Mouse (Mus musculus) gastrocnemius, postnatal 25 days (tissue): ENCODE measurements around the gene Mapk8ip1. TPM values are rescaled to one million over a fixed set of nuclear protein-coding genes. Genes with fewer than 3 reads are reported as not detected.
"Not testable (repeated sequence)": the region's sequence is repeated elsewhere in the genome, so short reads cannot be mapped to it uniquely, and the experiment has no call there.

Source experiments
- DNase-seq: peaks from one replicate; pipeline ENCODE4 v3.0.0; 2022
- total RNA-seq, 2 experiments: library from RNA; stranded (reverse); gene quantifications; 1 replicate in 1 of 2; 2 replicates in 1 of 2; pipeline ENCODE4 v1.2.3; 2021

The Mapk8ip1 gene
- total RNA-seq, 2 experiments from 2014 or later, result 7.9 to 9.2 TPM

DNA sequence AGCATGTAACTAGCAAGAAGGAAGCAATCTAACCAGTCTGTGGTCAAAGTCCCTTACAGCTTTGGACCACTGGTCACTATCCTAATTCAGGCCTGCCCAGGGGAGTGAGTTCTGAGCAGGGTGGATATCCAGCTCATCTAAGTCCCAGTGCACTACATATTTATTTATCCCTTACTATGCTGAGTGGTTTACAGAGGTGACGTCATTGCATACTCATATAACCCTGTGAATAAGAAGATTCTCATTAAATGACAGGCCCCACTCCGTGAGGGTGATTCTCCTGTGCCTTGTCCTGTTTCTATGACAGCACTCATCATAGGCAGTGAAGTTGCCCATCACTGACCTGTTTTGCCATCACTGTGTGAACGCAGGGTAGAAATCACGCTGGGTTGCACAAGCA lies 24.3 kb upstream of the Mapk8ip1 start:
- DNase-seq, result no peak

DNA sequence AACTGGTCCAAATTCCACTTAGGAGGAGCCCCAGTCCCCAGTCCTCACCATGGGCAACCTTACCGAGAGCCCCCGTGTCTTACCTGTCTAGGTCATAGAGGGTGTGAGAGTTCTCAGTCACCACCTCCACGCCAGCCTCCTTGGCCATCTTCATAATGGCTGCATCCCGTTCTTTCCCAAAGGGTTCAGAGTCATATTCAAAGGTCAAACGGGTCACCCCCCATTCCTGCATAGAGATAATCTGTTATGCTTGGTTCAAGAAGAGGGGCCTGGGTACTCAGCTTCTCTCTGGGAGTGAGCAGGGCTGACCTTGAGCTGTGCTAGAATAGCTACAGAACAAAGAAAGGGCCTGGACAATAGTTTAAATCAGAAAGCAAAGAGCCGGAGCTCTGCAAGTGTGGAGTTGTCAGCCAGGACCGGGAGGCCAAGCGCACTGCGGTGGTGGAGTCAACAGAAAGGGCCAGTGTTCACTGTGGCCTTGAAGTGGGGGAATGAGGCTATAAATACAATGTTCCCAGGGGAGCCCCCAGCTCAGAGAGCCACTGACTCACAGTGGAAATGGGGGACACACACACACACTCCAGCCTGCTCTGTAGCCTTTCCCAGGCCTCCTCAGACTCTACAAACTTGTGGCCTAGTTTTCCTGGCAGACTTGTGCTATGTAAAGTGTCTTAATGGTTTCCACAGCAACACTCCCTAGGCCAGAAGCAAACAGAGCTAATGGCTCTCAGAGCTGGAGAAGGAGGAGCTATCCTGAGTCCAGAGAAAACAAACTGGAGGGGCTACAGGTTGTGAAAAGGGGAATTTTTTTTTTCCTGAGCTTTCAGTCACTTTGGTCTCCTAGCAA lies 23.6 kb upstream of the Mapk8ip1 start:
- DNase-seq, result peak; percentile 74

DNA sequence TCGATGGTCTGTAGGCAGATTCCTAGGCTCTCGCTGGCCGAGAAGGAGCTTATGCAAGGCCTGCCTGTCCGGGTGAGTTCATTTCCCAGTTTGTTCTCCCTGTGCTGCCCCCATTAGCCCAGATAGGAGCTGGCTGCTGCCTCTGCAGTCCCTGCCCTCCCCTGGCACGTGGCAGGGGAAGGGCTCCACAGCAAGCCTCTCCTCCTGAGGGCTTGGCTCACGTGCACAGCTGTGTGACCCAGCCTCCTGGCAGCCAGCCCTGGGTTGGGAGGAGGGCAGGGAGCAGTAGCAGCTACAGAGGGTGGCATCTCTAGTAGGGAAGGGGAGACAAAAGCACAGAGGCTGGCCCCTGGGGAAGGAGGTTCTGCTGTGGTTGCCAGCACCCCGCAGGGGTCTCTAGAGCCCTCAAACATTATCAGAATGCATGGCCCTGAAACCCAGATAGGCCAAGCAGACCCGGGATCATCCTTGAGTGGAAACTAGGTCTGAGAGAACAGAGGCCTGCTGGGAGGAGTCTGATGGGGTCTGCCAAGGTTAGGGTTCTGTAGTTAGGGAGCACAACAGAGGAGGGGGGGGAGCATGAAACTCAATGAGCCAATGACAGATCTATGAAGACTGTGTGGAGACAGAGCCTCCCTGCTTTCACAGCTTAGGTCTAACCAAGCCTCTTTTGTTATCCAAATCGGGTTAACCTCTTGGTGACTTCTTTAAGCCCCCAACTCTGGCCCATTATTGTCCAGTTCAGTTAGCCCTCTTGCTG lies 22.8 kb upstream of the Mapk8ip1 start:
- peak; percentile 96 for DNase-seq

DNA sequence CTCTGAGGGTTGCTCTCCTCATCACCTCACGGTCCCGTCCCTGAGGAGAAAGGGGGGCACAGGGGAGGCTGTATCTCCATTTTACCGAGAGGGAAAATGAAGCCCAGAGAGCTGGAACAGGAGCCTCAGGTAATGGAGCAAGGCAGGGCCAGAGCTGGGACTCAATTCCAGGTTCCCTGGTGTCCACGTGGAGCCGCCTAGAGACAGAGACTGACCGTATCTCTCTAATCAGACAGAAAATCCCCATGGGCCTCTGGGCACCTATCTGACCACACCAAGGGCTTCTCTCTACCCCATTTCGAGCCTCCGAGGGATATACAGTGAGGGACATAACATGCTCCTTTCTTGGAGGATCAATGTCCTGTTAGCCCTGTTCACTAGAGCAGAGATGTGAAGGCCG lies 22.1 kb upstream of the Mapk8ip1 start:
- no peak for DNase-seq

DNA sequence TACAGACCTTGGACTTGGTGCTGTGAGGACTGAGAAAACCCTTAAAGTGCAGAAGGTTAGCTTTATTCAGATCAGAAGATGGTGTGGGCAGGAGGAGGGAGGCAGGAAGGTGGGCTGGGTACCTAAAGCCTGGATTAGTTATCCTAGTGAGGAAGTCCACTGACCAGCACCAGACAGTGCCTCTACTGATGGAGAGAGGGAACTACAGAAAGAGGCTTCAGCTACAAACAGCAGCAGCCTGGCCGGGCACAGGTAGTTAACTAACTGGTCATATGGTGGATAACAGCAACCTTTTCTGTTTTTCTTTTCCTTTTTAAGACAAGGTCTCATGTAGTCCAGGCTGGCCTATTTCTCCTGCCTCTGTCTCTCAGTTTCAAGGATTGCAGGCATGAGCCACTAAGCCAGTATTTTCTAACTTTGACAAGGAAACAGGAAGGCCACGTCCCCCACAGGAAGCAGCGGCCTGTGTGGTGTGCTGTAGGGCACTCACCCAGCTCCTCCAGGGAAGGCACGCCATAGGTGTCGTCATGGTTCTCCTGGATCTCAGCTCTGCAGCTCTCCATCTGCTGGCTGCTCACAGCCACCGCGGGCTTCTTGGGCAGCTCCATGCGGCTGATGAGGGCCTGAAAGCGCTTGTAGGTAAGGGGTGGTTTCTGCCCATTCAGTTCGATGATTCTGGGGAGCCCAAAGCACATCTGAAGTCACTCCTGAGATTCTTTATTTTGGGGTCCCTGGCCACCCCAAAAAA lies 21.5 kb upstream of the Mapk8ip1 start:
- no peak for DNase-seq

DNA sequence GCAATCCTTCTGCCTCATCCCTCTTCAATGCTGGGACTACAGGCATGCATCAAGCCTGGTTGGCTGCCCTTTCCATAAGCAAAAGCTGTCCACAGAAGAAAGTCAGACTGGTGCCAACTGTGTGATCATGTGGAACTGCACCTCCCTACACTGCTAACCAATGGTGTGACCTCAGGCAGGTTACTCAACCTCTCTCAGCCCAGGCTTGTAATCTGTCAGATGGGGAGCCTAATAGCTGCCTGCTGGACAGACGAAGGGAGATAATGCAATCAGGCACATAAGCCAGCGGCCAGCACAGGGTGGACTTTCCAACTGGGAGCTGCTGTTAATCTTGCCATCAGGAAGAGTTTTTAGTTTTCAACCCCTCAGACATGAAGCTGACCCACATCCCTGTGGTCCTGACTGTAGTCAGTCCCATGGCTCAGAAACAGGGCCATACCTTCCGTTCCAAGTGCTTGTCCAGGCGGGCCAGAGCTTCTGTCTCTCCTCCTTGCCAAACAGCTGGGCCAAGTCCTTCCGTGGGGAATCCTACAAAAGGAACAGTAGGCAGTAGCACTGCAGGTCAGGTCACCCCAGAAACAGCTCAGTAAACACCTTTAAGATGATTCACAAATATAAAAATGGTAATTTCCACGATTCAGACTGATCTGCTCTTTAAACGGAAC lies 20.8 kb upstream of the Mapk8ip1 start:
- DNase-seq, result peak; percentile 52

DNA sequence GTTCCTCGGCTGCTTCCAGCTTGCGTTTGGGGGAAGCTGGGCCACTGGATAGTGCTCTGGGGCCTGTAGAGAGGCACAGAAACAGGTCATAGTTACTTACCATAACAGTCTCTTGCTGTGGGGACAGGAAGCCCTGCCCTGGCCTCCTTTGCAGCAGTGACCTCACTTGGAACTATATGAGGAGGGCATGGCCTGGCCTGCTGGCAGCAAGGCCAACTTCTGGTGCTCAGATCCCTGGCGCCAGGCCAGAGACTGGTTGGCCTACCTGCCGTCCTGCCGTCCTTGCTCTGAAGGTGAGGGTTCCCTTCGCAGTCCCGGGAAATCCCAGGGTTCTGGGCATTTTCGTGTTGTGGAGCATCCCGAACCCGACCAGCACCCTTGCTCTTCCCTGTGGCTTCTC lies 10.6 kb upstream of the Mapk8ip1 start:
- no peak for DNase-seq

DNA sequence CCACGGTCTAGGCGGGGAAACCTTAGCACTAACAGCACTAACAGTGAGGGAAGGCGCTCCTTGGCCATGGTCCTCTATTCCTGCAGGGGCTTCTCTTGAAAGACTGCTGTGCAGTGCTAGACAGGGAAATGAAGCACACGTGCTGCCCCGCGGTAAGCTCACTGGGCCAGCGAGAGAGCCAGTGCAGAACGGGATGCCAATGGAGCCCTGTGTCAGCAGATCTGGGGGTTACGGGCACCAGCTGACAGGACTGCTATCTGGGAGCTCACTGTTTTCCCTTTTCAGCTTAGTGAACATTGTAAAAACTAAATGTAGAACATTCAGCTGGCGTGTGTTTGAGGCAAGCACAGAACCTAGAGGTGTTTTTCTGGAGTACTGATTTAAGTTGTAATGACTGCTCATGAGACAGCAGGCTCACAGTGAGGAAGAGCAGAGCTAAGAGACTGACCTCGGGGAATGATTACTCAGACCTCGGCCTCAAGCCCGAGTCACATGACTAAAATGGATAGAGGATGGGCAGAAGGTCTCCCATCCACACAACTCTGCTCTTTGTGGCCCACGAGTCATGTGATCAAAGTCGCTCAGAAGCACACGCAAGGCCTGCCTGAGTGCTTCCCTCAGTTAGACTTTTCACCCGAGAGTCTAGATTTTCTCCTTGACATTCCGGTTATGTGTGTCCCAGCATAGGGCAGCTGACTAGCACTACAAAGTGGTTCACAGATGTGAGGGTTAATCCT lies 7.4 kb upstream of the Mapk8ip1 start:
- DNase-seq, result no peak

DNA sequence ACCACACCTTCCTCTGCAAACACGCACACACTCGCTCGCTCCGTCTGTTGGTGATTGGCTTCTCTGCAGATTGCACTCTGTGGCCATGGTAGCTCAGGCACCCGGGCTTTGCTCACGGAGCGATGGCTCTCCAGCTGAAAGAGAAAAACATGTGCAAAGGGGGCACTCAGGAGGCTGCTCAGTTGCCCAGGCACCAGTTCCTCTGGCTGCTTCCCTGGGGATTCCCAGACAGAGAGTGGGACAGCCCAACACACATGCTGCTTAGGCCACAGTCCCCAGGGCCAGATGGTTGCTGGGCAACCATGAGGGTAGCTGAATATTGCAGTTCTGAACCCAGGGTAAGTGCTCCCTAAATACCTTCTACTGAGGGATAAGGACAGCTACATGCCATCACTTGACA lies 4.6 kb upstream of the Mapk8ip1 start:
- no peak for DNase-seq

DNA sequence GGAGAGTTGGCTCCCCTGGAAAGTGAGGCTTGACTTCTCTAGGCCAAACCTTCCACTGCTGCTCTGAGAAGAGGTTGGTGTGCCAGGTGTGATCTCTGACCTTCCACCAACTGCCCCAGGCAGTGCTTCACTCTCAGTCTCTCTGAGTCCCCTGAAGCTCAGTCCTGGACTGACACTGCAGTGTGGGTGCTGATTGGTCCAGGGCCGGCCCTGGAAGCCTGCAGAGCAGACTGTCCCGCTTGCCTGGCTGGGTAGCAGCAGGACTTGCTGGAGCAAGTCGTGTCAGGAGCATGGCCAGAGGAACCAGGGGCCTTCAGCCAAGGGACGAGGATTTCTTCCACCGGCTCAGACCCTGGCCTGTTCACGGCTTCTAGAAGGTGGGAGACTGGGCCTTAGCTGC lies 3.7 kb upstream of the Mapk8ip1 start:
- DNase-seq, result no peak

DNA sequence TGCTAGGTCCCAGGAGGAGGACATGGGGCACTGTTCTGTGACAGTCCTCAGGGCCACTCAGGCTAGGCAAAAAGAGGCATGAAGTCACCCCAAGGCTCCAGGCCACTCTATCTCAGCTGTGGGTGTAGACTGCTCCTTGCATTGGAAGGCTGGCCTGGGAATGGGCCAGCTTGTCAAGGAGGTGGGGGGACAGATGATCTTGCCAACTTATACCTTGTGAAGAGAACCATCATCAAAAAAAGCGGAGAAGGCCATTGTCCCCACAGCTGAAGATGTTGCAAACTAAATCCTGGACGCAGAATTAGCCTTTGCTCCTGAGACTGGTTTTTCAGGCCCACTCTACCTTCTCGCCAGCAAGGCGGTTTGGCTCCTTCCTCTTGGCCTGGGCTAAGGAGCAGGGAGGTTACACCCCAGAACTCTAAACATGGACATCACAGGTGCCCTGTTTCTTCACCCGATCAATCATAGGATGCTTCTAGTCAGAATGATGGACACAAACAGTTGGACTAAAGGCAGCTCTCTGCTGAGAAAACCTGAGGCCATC lies 2.8 kb upstream of the Mapk8ip1 start:
- no peak for DNase-seq

DNA sequence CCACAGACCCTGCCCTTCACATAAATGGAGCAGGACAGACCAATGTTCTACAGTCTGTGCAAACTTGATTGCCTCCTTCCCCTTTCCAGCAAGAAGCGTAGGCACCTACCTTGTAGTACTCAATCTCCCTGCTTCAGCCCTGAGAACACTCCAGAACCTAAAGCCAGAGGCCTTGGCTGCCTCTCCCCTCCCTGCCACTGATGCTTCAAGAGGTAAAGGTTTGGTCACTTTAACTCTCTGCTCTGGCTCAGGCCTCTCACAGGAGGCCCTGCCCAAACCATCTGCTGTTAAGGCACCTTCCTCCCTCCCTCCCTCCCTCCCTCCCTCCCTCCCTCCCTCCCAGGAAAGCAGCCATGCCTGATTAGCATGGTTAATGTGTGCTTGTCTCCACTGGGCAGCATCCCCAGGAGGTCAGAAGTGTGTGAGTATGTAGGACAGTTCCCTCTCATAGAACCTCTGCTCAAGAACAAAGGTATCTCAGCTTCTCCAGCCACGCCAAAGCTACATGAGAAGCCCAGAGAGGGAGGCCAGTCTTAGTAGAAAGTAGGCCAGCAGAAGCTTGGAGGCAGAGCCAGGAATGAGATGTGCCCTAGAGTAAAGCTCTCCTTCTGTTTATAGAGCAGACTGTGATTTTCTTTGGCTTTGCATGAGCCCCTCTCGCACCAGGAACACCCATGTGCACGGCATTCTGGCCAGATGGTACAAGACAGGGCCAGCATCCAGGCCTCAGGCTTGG lies 1.7 kb upstream of the Mapk8ip1 start:
- no peak for DNase-seq

DNA sequence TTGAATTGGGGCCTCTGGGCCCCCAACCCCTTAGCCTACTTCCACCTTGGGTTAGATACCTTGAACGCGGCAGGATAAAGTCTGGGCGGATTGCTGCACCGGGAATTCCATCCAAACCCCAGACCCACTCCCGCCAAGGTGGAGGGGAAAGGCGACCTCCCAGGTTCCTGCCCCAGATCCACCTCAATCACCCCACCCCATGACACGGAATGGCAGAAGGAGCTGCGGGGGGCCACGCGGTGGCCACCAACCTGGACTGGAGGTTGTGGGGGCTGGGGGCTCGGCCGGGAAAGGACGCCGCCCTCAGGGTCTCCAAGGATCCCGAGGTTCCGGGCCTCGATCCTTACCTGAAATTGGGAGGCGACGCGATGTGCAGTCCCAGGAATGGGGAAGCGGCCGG lies 381 bp downstream of the Mapk8ip1 start:
- no peak for DNase-seq

DNA sequence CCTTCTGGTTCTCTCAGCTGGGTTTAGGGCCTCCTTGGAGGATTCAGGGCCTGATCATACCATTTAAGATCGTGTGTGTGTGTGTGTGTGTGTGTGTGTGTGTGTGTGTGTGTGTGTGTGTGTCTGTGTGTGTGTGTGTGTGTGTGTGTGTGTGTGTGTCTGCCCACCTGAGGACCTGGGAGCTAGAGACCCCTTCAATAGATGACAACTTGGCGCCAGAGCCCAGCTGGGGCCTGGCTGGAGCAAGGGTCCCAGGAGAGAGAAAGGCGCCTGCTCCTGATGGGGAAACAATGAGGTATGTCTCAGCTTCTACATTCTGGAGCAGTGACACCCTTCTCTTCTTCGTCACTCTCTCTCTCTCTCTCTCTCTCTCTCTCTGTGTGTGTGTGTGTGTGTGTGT lies 1.2 kb downstream of the Mapk8ip1 start:
- not testable (repeated sequence) for DNase-seq

DNA sequence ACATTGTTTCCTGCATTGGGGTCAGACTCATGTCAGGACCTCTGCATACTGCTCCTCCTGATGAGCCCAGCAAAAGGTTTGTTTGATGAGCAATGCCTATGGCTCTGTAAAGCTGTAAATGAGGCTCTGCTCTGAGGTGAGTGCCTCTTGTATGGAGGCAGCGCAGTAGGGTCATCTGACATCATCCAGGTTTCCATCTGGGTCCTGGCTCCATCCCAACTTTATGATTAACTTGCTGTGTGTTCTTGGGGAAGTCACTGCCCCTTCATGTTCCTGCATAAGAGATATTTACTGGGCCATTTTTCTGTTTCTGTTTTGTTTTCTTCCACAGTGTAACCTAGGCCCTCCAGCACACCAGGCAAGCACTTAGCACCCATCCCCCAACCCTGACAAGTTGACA lies 3.6 kb downstream of the Mapk8ip1 start:
- no peak for DNase-seq

DNA sequence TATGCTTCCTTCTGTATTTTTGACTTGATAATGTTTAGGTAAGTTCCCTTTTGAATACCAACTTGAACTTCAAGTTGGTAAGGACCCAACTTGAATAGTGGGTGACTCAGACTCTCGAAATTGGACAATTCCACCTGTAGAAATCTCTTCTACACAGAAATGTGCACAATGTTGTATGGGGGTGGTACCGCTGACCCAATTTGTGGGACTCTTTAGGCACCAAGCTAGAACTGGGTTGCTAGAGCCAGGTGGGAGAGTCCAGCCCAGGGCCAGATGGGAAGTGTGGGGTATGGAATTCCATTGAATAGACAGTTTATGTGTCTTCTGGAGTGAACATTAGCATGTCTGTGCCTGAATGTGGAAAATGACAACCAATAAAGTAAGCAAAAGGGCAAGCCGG lies 5.5 kb downstream of the Mapk8ip1 start:
- no peak for DNase-seq

DNA sequence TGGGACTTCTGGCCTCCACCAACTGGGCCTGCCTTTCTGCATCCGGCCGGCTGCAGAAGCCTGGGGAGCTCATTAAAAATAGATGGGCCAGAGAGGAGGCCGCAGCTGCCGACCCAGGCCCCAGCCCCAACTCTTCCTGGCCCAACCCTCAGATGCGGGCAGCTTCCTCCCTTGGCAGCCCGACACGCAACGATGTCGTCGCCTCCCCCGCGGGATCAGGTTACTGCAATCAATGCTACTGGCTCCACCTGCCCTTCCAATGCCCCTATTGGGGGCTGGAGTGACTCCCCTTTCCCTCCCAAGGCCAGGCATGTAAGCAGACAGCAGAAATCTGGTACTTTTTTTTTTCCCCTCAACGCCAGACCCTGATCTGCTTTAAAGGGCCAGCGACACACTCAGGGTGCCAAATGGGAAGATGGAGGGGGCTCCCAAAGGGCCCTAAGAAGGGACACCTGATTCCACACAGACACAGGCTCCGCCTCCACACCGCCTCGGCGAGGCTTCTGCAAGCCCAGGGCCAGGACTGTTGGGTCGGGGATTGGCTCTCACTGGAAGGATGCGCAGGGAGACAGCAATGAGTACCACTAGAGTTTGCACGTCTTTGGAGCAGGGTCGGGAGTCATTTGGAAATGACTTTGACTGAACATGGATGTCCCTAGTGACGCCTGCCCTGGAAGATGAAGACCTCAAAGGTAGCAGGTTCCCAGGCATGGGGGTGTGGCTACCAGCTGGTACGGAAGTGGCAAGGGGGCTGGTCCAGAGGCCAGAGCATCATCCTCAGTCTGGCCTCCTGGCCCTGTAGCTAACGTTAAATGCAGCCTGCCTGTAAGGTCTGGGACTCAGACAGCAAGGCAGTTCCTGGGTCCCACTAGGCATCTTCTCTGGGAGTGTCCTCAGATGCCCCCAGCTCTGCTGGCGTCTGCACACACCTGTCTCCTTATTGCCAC lies 8.5 kb downstream of the Mapk8ip1 start:
- DNase-seq, result no peak

DNA sequence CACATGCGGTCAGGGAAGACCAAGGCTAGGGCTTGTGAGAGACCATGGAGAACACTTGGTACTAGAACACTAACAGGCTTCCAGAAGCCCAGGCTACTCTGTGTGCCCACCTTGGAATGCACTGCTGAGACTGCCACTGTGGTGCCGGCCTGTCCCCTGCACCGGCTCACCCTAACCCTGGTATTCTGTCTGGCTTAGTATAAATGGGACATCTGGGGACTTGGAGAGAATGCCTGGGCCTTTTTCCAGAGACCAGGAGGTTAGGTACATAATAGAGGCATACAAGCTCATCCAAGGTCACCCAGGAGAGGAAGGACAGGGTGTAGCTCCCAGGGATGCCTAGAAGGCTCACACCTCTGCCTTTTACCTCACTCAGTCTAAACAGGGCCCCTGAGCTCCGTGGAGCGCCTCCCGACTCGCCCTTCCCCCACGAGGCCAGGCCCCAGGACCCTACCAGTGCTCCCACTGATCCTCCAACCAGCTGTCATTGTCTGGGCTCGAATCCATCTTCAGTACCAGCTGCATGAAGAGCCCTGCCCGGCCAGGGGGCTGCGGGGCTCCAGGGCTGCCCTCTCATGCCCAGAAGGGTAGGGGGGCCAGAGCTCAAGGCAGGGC lies 9.3 kb downstream of the Mapk8ip1 start:
- DNase-seq, result no peak

DNA sequence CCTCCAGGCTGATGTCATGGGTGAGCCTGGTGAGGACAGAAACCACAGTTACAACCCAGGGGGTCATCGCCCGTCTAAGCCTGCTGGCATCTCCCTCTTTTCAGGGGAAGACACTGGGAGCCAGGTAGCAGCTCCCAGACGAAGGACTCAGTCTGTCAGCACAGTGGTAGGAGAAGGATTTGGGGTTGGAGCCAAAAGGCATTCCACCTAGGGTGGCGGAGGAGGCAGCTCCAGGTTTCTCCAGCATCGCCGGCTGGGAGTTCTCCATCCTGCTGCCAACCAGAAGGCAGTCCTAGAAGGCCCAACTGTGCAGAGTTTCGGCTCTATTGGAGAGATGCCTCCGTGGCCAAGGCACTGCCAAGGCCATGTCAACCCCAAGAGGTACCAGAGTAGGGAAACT lies 9.9 kb downstream of the Mapk8ip1 start:
- DNase-seq, result no peak
